Mouse (Mus musculus): ENCODE data around the gene Fig4. TPM values are rescaled to one million over a fixed set of nuclear protein-coding genes. Genes with fewer than 3 reads are reported as not detected.
A peak's percentile ranks its signal among the peaks of the same experiment; 100 is the strongest.

The Fig4 gene
- total RNA-seq, 2 experiments from 2014 or later: 22.6 to 24.3 TPM

DNA sequence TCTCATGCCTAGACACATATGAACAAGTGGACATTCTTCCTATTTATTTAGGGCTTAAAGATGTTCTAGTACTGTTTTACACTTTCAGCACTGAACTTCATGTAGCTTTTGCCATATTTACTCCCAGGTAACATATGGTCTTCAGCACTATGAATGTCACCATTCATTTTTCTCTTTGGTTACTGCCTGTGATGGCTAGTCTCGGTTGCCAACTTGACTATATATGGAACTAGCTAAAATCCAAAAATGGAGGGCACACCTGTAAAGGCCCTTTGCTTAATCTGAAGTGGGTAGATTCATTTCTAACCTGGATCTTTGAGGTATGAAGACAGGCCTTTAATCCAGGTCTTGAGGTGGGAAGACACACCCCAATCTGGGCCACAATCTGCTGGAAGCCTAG is 28.2 kb downstream of the Fig4 start:
- intact Hi-C loops (cut with DNase I): loop anchor here (5.0 kb wide), 1 partner anchor 273 kb away; no protein-coding TSS in a partner anchor
- DNase-seq: no peak

DNA sequence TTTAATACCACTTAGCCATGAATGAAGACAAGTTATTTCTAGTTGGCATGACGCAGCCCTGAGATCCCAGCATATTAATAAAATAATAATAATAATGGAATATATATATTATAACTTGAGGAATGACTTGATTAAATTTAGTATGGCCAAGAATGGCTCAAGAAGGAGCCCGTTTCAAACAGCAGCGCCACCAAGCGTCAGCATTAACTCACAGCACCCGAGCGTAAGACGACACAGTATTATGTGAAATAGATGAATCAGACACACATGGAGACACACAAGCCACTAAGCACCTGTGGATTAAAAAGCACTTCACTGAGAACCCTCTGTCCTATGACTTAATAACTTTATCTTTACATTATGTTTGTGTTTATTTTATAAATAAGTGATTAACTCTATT is 31.2 kb downstream of the Fig4 start:
- intact Hi-C loops (cut with DNase I): loop anchor here (5.0 kb wide), 1 partner anchor 270 kb away; no protein-coding TSS in a partner anchor
- peak in 1 of 2 experiments; percentile 17 for DNase-seq

DNA sequence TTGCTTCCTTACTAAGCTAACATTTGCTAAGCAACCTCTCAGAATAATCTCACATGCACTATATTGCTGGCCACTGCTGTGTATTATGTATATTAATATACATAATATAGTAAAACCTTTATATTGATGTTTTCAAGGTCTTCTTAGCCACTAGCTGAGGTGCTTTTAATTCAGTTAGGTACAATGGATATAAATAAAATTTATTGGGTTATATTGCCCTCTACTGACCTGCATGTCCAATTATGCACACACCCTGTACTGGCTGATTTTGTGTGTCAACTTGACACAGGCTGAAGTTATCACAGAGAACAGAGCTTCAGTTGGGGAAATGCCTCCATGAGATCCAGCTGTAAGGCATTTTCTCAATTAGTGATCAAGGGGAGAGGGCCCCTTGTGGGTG is 41.2 kb downstream of the Fig4 start:
- intact Hi-C loops (cut with DNase I): no loop called here
- no peak for DNase-seq

DNA sequence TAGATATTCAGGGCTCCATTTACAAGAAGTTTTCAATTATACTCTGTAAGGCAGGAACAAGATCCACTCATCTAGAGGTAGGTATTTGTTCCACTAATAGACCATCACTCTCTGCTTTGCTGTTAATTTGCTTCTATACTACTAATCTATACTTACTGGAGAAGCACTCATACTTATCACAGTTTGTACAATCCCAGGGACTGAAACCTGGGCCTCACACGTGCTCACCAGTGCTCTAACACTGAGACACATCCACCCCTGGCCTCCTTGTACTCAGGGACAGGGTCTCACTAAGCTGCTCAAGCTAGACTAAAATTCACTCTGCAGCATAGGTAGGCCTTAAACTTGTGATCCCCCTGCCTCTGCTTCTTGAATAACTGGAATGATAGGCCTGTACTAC is 41.8 kb downstream of the Fig4 start:
- DNase-seq: no peak
- intact Hi-C loops (cut with DNase I): no loop called here

DNA sequence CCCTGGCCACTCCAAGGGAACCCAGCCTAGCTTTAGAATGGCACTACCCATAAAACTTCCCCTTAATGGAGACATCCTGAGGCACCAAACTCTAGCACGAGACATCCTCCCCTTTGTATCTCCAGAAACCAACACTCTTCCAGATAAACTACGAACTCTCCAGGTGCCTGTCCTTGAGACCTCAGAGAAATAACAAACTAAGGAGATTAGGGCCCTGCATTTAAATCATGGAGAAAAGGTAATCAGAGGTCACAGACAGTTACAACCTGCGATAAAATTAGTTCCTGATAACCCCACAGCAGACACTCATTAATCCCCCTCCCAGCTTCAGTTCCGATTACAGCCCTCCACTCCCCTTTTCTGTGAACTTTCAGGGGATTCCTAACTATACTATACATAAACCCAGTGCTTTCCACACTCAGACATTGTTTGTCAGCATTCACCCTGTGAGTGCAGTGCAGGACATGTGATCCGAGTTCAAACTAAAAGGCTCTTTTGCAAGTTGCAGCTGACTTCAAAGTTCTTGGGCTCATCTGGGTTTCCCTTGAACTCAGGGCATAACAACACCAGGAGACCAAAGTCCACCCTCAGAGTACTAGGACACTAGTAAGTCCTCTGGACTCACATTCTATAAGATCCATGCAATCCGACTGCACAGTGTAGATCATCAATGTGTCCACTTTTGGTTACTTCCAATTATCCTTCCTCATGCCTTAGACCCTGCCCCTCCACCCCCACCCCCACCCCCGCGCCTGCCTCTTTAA is 42.6 kb downstream of the Fig4 start:
- DNase-seq: no peak
- intact Hi-C loops (cut with DNase I): no loop called here

DNA sequence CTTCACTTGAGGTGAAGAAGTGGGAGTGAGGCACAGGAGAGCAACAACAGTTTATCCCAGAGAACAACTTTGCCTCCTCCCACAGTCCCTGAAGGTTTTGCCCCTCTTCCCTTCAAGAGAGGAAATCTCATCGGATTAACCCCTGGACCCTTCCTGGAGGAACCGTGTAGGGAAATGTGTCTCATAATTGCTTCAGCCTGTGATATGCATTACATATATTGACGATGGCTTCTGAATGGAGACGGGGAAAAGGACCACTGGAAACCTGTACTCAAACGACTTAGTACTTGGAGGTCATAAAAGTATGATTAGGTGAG is 52.4 kb downstream of the Fig4 start:
- intact Hi-C loops (cut with DNase I): no loop called here
- no peak for DNase-seq

DNA sequence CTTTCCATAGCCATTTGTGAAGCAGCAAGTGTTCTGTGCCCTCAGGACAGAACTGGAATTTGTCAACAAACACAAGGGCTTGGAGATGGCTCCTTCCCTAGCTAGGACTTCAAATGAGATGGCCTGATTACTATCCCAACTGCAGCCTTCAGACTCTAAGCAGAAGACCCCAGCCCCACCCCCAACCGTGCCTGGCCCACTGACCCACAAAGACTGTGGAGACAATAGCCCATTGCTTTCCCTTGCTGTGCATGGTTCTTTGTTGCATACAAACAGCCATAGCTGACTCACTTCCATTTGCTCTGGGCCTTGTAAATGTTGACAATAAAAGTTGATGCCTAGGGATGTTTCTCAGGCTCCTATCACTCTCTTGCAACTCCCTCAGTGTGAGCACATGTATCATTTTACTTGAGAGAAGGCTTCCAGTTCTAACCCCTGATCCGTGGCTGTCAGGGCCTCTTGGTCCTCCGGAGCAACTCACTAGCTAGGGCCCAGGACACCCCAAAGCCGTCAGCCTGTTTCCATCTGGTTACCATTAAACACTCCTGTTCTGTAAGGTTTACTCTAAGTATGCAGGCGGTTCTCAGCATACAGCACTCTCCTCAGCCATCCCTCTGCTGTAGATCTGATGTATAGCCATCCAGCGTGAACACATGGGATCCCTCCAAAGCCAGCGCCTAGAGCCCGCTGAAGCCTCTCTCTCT is 52.9 kb downstream of the Fig4 start:
- DNase-seq: no peak
- intact Hi-C loops (cut with DNase I): no loop called here

DNA sequence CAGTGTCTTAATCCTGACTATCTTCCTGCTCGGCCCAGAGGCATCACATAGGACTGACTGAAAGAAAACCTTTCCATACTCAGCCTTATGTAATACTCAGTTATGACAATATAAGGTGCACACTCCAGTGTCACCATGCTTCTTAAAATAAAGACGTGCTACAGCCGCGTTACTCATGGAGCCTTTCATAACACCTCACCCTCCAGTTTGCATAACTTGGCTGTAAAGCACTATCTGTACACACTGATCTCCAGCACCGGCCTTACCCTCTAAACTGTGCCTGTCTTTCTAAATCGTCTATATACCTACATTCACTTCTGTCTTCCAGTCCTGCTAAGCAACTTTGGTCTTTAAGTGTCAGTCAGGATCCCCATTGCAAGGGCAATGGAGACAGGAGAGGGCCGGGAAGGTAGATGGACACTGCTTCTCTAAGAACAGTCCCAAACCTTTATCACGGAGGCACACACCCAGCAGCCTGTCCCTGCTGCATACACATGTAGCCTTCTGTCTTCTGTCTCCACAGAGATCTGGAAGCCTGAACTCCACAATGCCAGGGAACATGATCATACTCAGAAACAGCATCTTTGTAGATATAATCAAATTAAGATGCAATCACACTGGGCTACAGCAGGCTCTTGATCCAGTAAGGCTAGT is 53.9 kb downstream of the Fig4 start:
- intact Hi-C loops (cut with DNase I): no loop called here
- DNase-seq: no peak

DNA sequence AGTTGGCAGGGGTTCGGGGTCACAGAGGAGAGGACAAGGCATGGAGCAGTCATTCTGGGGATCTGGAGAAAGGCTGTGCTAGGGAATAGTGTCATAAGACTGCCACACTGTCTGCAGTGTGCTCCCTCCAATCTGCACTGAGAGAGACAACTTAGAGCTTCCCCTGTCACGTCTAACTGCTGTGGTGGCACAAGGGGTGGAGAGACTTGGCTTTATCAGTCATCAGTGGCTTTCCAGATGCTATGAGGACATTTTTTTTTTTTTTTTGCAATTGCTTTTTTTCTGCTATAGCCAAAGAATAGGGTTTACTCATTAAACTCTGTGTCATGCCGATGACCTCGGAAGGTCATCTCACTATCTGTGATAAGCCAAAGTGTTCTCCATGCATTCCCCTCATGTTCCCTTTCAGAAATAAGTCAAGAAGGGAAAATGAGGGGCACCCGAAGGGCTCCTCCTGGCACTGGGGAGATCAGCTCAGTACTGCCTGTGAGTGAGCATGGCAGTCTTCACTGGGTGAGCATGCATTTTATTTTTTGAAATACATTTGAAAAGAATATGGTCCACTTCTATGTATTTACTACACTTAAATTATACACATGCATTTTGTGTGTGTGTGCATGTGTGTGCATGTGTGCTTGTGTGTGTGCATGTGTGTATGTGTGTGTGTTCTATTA is 55.1 kb downstream of the Fig4 start:
- no peak for DNase-seq
- intact Hi-C loops (cut with DNase I): no loop called here

DNA sequence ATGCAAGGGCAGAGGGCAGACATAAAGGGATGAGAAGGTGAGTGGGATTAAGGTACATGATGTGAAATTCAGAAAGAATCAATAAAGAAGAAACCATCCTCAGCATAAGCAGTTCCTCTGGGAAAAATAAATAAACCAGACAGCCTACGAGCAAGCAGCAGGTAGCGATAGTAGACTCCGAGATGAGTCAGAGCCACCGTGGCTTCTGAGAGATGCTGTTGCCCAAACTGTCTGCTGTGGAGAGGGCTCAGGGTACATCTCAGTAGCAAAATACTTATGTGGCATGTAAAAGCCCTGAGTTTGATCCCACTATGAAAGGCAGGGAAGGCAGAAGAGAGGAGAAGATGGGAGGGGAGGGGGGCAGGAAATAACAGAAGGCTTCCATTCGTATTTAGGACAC is 56.9 kb downstream of the Fig4 start:
- no peak for DNase-seq
- intact Hi-C loops (cut with DNase I): no loop called here

DNA sequence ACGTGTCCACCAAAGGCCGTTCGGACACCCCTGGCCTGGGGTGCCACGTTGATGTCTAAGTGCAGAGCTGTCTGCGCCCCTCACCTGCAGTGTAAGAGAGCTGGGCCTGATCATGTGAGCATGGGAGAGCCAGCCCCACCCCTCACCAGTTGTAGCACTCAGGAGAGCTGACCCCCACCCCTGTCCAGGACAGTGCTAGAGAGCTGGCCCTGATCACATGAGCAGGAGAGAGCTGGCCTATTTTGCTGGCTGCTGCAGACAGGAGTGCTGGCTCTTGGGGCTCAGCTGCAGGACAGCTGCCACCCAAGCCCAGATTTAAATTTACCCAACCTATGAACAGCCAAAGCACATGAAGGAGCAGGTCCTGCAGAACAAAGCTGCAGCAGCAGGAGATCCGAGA is 57.6 kb downstream of the Fig4 start:
- intact Hi-C loops (cut with DNase I): no loop called here
- DNase-seq: no peak

DNA sequence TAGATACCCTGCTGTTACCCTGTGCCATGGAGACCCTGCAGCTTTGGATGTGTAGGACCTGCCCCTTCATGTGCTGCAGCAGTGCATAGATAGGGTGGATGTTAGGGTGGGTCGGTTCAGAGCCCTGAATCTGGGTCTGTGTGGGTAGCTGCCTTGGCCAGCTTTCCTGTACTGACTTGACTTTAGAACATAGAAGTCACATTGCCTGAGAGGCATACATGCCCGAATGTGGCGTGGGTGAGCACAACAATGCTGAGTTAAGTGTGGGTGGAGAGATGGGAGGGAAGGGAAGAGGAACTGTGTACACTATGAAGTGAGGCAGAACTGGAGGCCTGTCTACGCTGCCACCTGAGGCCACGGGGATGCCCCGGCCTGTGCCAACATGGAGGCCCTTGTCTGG is 58.0 kb downstream of the Fig4 start:
- no peak for DNase-seq
- intact Hi-C loops (cut with DNase I): no loop called here

DNA sequence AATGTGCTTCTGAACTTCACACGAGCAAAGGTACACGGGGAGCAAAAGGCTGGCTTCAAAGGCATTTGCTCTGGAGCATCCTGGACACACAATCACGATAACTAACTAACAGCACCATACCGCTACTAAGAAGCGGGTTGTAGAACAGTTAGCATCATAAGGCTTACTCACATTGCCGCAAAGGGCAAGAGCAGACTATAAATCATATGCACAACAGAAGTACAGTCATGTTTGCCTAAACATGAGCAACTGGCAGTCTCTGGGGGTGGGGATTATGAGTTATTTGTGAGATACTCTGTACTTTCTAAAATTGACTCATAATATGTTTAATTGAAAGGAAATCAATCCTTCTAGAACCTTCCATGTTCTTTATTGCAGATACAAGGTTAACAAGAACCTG is 59.1 kb downstream of the Fig4 start:
- intact Hi-C loops (cut with DNase I): no loop called here

DNA sequence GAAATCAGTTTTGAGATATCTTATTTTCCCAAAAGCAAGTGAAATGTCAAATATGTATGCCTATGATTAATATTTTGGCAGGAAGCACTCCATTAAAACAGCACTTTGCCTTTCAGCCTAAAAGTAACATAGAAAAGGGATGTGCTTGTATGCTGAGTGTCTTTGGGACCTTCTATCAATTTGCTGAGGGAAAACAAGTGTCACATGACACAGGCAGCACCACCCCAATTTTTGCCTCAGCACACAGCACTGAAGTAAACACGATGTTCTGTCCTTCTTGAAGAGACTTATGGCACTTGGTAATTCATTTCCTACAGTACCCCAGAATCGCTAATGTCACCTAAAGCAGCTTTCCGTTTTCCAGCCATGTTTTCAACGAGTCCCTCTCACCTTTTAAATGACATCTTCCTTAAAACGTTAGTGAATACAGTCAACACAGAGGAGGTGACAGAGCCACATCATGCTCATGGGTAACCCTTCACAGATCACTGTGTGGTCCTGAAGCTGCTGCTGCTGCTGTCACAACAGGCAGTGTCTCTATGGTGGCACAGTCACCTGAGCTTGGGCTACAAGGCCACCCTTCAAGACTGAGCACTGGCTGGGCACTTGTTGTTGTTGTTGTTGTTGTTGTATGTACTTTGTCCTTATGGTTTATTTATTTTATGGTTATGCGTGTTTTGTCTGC is 61.4 kb downstream of the Fig4 start:
- intact Hi-C loops (cut with DNase I): no loop called here
- no peak for DNase-seq

More for the DNA sequence above, 59.1 kb downstream of the Fig4 start:
- DNase-seq: no peak

DNA sequence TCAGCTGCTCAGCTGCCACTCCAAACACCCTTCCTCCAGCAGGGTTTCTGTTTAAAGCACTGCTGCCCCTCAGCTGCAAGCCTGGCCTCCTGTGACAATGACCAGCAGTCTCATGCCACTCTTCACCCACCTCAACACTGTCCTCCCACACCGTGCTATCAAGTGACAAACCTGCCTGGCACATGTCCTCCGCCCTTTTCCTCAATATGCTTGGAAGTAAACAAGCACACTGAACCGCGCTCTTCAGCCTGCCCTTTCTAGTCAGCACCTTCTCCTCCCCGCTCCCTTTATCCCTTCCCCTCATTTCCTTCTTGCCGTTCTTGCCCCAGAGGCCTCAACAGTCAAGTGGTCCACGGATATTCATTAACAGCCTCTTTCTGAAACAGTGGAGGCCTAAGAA is 62.0 kb downstream of the Fig4 start:
- intact Hi-C loops (cut with DNase I): no loop called here
- DNase-seq: peak in 1 of 2 experiments; percentile 38

DNA sequence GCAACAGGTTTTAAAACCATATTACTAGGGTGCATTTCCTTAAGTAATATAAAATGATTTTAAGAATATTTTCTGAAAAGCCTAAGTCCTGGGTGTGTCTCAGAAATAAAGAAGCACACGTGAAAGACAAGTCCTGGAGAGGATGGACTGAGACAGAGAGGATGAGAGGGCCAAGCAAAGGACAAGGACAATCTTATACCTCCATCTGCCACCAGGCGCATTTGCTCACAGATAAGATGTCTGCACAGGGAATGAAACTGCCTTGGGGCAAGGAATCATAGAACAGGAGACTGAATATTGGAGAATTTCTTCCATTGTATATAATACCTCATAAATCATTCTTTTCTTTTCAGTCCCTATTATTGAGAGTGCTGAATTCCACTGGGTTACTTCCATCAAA is 67.0 kb downstream of the Fig4 start:
- intact Hi-C loops (cut with DNase I): no loop called here
- no peak for DNase-seq

DNA sequence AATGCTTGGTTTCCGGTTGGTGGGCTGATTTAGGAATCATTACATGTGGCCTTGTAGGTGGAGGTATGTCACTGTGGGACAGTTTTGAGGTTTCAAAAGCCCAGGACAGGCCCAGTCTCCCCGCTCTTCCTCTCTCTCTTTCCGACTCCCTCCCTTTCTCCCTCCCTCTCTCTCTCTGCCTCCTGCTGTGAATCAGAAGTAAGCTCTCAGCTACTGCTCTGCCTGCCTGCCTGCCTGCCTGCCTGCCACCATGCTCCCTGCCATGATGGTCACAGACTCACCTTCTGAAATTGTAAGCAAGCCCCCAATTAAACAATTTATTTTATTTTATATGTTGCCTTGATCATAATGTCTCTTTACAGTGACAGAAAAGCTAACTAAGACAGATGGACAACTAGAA is 67.5 kb downstream of the Fig4 start:
- DNase-seq: no peak
- intact Hi-C loops (cut with DNase I): no loop called here

DNA sequence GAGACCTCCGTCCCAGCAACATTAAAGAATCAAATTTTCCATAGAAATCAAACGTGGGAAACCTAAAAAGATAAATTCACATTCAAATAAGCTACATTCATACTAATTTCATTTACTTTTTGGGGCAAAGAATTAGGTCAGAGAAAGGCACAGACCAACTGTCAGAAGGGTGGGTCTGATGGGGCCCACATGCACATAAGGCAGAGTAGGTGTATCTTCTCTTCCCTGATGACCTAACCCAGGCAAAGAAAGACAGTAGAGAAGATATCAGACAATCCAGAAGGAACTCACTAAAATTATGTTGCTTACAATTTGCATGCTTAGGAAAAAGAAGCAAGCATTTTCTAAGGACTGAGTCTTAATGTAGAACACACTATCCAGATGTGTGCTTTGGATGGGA is 67.9 kb downstream of the Fig4 start:
- DNase-seq: no peak
- intact Hi-C loops (cut with DNase I): no loop called here

DNA sequence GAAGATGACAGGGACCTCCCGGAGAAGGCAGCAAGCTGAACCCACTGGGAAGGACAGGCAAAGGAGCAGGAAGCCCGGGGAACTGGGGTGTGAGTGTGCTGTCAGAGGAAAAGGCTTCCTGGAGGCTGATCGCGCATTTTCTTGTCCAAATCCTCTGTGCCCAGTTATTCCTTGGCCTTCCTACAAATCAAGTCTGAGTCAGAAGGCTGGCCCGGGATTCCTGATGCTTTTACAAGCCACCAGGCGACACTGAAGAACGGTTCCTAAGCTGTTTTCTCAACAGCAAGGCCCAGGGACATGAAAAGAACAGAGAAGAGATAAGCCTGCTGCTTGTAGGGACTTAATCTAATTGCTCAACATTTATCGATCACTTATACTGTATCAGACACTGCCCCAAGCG is 68.5 kb downstream of the Fig4 start:
- DNase-seq: no peak
- intact Hi-C loops (cut with DNase I): no loop called here

DNA sequence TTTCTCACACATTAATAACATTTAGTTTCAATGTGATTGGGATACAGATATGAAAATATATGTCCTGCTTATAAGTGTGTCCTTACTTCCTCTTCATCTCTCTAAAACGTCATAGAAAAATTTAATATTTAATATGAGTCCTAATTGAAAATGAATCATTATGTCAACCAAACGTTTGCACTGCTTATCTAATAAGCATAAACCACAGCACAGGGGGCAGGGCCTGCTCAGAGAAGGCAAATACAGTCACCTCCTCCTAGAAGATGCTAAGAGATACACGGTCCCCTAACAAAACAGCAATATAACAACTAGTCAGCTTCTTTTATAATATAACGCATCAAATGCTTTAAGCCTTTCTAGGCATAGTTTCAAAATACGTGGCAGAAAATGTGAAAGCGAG is 69.9 kb downstream of the Fig4 start:
- DNase-seq: no peak
- intact Hi-C loops (cut with DNase I): no loop called here

All from heart, postnatal 14 days (tissue).